Mouse (Mus musculus) stomach, postnatal 0 days (tissue): ENCODE results near the gene Gsg1l. TPM values are rescaled to one million over a fixed set of nuclear protein-coding genes. Genes with fewer than 3 reads are reported as not detected.

Source experiments
- ATAC-seq: fragments of 200-750 bp; cut with Nextera tagmentation; 2 replicates; pipeline ENCODE4 v1.8.0; 2017; ENCODE audit not compliant: low FRiP score, low TSS enrichment
- DNase-seq: peaks from one replicate; pipeline ENCODE4 v3.0.0-alpha.2; 2016; ENCODE audit warnings: low spot score
- H3K27ac ChIP-seq: fragments of 300-500 bp; sonication (generic); replicated peaks from 2 replicates; pipeline ENCODE4 v1.5.1; 2014; ENCODE audit warnings: mild to moderate bottlenecking, control low read depth
- H3K27me3 ChIP-seq: fragments of 300-500 bp; sonication (generic); 2 replicates; pipeline ENCODE4 v1.6.1; 2014; ENCODE audit warnings: low read length; ENCODE audit not compliant: control insufficient read depth, insufficient read depth
- H3K36me3 ChIP-seq: fragments of 300-500 bp; sonication (generic); 2 replicates; pipeline ENCODE4 v1.6.1; 2014; ENCODE audit warnings: low read length, mixed read lengths; ENCODE audit not compliant: control insufficient read depth, insufficient read depth
- H3K4me1 ChIP-seq: fragments of 300-500 bp; sonication (generic); replicated peaks from 2 replicates; pipeline ENCODE4 v1.6.1; 2014; ENCODE audit warnings: antibody characterized with exemption; ENCODE audit not compliant: control insufficient read depth, insufficient read depth
- H3K4me2 ChIP-seq: fragments of 300-500 bp; sonication (generic); replicated peaks from 2 replicates; pipeline ENCODE4 v1.6.1; 2014; ENCODE audit warnings: low read depth, mild to moderate bottlenecking, control low read depth, moderate library complexity
- H3K4me3 ChIP-seq: fragments of 300-500 bp; sonication (generic); 2 replicates; pipeline ENCODE4 v1.5.1; 2014; ENCODE audit warnings: low read depth, low read length, control low read depth
- H3K9ac ChIP-seq: fragments of 300-500 bp; sonication (generic); 2 replicates; pipeline ENCODE4 v1.6.1; 2014; ENCODE audit warnings: mild to moderate bottlenecking, low read length, control low read depth, mixed read lengths
- H3K9me3 ChIP-seq: fragments of 300-500 bp; sonication (generic); 2 replicates; pipeline ENCODE4 v1.6.1; 2016; ENCODE audit warnings: low read length; ENCODE audit not compliant: control insufficient read depth
- CTCF ChIP-seq: IDR thresholded peaks from 2 replicates; pipeline ENCODE4 v1.5.1; 2016; ENCODE audit warnings: antibody characterized with exemption, low read depth, mild to moderate bottlenecking, moderate library complexity
- EP300 ChIP-seq: optimal IDR thresholded peaks from 2 replicates; pipeline ENCODE3; 2016; ENCODE audit warnings: antibody characterized with exemption
- WGBS: fragments of 180-500 bp; shearing (Covaris S2); extraction: QIAGEN DNeasy Blood & Tissue Kit; methylation state at CpG from one replicate; pipeline ENCODE4 v1.1.7; 2014; 5-methylcytosine and 5-hydroxymethylcytosine counted together
- polyA plus RNA-seq: library from polyadenylated mRNA; unstranded; fragments of >200 nt; fragmentation: Nextera tagmentation; extraction: Ambion mirVana; gene quantifications from 2 replicates; pipeline ENCODE4 v1.2.1, GENCODE M21; 2015

Gsg1l gene
- polyA plus RNA-seq, 1 experiment from 2014 or later: 0.67 TPM

DNA sequence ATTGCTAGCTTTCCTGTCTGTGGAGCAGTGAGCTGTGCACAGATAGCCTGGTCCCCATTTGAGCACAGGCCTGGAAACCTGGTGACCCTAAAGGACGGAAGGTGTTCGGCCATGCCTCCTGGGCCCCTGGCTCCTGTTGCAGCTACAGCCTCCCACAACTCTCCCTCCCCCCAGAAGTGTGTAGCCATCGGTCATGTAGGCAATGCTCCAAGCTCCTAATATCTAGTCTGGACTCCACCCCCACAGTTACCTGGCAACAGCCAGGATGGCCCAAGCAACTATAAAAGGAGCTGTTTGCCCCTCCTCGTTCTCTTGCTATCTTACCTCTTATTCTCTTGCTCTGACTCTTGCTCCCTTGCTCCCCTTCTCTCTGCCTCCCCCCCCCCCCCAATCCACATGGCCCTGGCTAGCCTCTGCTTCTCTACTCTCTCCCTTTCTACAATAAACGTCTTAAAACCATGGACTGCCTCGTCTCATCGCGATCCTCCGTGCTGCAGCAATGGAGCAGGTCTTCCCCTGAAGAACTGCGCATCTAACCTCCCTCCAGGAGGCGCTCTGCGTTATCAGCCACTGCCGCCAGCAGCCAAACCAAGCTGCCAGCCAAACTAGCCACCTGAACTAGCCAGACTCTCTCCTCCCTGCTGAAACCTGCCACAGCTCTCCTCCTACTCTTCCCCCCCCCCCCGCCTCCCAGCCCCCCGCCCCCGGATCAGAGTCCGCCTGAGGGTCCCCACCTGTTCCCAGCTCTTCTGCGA, 122.7 kb downstream of the Gsg1l start:
- Histone ChIP-seq H3K9me3 (no peaks in the 10 kb centered on the region), H3K27me3 (no peaks in the 10 kb centered on the region), H3K4me2 (no peak overlapping the region), H3K36me3 (no peaks in the 10 kb centered on the region), H3K9ac (no peak overlapping the region), H3K4me1 (no peaks in the 10 kb centered on the region), H3K4me3 (no peak overlapping the region), H3K27ac (no peak overlapping the region)
- TF ChIP-seq CTCF: peak; percentile 37
- no peak for TF ChIP-seq EP300
- ATAC-seq (no peak), DNase-seq (no peak)
- WGBS: 52% methylated on average over 16 of the region's 18 CpGs

- H3K4me1 ChIP-seq: no peaks in the 10 kb centered on the region
- H3K4me3 ChIP-seq: no peak overlapping the region
- H3K36me3 ChIP-seq: no peaks in the 10 kb centered on the region
- H3K9ac ChIP-seq: no peak overlapping the region
- H3K27me3 ChIP-seq: no peaks in the 10 kb centered on the region
- H3K9me3 ChIP-seq: no peaks in the 10 kb centered on the region
- no peak overlapping the region for H3K27ac ChIP-seq
- DNase-seq (no peak), ATAC-seq (no peak)
- WGBS: 89% methylated on average over 5 of the region's 5 CpGs
- TF ChIP-seq EP300 (no peak), CTCF (no peak)
- no peak overlapping the region for H3K4me2 ChIP-seq
Measured at GRCm38 (mm10) chr7:125958856-125959255, 123.4 kb downstream of the Gsg1l start.

DNA sequence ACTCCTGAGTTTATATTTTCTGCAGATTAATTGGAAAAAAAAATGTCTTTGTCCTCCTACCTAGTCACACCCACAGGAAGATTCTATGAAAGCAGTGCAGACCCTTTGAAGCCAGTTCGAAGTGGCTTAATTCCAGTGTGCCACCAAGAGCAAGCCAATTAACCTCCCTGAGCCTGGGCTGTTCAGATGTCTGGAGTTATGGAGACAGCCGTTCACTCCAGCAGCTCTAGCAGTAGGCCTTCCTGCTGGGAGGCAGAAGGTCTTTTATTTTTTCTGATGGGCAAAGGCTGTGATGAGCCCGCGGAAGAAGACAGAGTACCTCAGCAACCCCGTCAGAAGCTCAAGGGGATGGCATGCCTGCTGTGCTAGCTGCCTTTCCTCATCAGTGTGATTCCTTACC, 127.2 kb downstream of the Gsg1l start:
- H3K27ac ChIP-seq: no peak overlapping the region
- no peak for ATAC-seq
- no peak overlapping the region for H3K4me2 ChIP-seq

DNA sequence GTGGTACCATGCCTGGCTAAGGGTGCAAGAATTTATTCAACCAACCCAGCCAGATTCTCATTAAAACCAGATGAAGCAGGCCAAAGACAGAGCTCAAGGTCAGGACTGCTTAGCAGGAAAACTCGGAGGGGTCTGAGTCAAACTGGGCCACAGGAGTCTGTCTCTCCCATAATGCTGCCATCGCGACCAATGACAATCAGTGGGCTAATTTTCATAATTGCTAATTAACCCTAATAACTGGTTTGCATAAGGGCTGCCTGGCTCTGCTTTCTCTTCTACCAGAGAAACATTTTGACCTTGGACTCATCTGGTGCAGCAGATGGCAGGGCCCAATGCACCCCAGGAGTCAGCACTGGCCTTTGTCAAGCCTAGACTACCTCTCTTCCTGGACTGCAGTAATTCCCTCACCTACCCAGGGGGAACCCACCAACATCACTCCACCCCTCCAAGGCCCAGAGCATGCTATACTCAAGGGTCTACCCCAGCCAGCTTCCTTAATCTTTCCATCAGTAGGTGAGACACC, 127.8 kb downstream of the Gsg1l start:
- H3K4me2 ChIP-seq: no peak overlapping the region
- no peak overlapping the region for H3K9ac ChIP-seq
- no peaks in the 10 kb centered on the region for H3K27me3 ChIP-seq
- H3K4me1 ChIP-seq: no peaks in the 10 kb centered on the region
- no peaks in the 10 kb centered on the region for H3K36me3 ChIP-seq
- H3K27ac ChIP-seq: no peak overlapping the region
- ATAC-seq (no peak), DNase-seq (no peak)
- TF ChIP-seq CTCF: no peak
- TF ChIP-seq EP300: no peak
- no peak overlapping the region for H3K4me3 ChIP-seq
- H3K9me3 ChIP-seq: no peaks in the 10 kb centered on the region
- 82% methylated on average over 3 of the region's 3 CpGs for WGBS

More for the DNA sequence above, 127.2 kb downstream of the Gsg1l start:
- H3K27me3 ChIP-seq: no peaks in the 10 kb centered on the region
- H3K4me1 ChIP-seq: no peaks in the 10 kb centered on the region
- no peaks in the 10 kb centered on the region for H3K9me3 ChIP-seq
- no peaks in the 10 kb centered on the region for H3K36me3 ChIP-seq
- H3K4me3 ChIP-seq: no peak overlapping the region
- TF ChIP-seq CTCF (no peak), EP300 (no peak)
- H3K9ac ChIP-seq: no peak overlapping the region
- no peak for DNase-seq
- 83% methylated on average over 5 of the region's 5 CpGs for WGBS

DNA sequence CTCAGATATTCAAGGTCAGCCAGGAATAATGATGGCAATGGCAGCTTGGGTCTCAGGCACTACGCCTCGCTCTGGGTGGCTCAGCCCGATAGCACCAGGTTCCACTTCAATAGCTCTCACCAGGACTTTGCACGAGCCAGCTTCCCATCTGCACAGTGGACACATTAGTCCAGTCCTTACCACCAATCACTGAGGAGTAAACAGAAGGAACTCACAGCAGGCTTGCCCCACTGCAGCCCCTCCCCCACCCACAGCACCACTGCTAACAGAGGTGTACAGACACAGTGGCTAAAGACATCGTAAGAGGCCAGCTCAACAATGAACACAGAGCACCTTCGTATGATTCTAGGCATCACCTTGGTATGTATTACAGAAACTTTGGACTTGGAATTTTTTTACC, 128.4 kb downstream of the Gsg1l start:
- WGBS: 66% methylated on average over 6 of the region's 6 CpGs
- Histone ChIP-seq H3K36me3 (no peaks in the 10 kb centered on the region), H3K27me3 (no peaks in the 10 kb centered on the region), H3K9ac (no peak overlapping the region), H3K9me3 (no peaks in the 10 kb centered on the region), H3K4me1 (no peaks in the 10 kb centered on the region), H3K4me3 (no peak overlapping the region), H3K27ac (no peak overlapping the region), H3K4me2 (no peak overlapping the region)
- ATAC-seq (no peak), DNase-seq (no peak)
- no peak for TF ChIP-seq CTCF
- no peak for TF ChIP-seq EP300

DNA sequence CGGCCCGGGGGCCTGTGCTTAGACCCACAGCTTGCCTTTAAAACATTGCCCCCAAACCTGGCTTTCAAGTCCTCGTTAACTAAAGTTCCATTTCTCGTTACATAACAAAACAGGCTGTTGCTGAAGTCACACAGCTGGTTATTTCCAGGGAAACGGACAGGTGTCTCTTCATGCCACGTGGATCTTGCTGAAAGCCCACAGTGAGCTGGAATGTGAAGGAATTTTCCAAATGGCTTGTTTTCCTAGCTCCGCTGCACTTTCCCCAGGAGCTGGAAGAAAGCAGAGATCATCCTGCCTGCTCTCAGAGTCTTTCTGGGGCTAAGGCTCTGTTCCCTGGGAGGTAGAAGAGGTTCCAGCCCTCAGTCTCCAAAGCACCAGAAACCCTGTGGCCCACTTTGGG, 130.3 kb downstream of the Gsg1l start:
- no peak for ATAC-seq
- Histone ChIP-seq H3K27ac (no peak overlapping the region), H3K27me3 (no peaks in the 10 kb centered on the region), H3K4me3 (no peak overlapping the region), H3K4me2 (no peak overlapping the region), H3K9ac (no peak overlapping the region), H3K36me3 (no peaks in the 10 kb centered on the region), H3K4me1 (no peaks in the 10 kb centered on the region), H3K9me3 (no peaks in the 10 kb centered on the region)
- TF ChIP-seq CTCF (no peak), EP300 (no peak)
- DNase-seq: no peak
- 80% methylated on average over 7 of the region's 7 CpGs for WGBS
